Mouse (Mus musculus) CH12.LX (cell line): ENCODE data around the gene D11Wsu47e. TPM values are rescaled to one million over a fixed set of nuclear protein-coding genes. Genes with fewer than 3 reads are reported as not detected.

Experiments
- DNase-seq: peaks from one replicate; pipeline ENCODE4 v3.0.0-alpha.2; 2013; ENCODE audit errors: extremely low read depth
- H3K27ac ChIP-seq: 2 replicates; pipeline ENCODE4 v1.5.1; 2012; ENCODE audit warnings: low read depth, mild to moderate bottlenecking, control low read depth, moderate library complexity; ENCODE audit not compliant: insufficient read depth
- H3K27me3 ChIP-seq: replicated peaks from 2 replicates; pipeline ENCODE3; 2012; ENCODE audit warnings: inconsistent platforms
- H3K36me3 ChIP-seq, 2 experiments: replicated peaks in 1 of 2; 2 replicates each; pipeline versions ENCODE3 to v1.6.1; 2012; ENCODE audit warnings: inconsistent platforms in 1 of 2, low read length in 1 of 2, mild to moderate bottlenecking in 1 of 2, mixed read lengths in 1 of 2, moderate library complexity in 1 of 2; ENCODE audit not compliant: control insufficient read depth in 1 of 2, insufficient read depth in 1 of 2
- H3K4me1 ChIP-seq, 2 experiments: 2 replicates each; pipeline ENCODE4 v1.6.1; 2012; ENCODE audit warnings: inconsistent platforms in 1 of 2, moderate library complexity in 1 of 2; ENCODE audit not compliant: insufficient read depth in 2 of 2, control insufficient read depth in 1 of 2
- H3K4me2 ChIP-seq: 2 replicates; pipeline ENCODE4 v1.6.1; 2012; ENCODE audit warnings: low read depth, mild to moderate bottlenecking, control low read depth; ENCODE audit not compliant: poor library complexity, insufficient read depth, severe bottlenecking
- H3K4me3 ChIP-seq, 3 experiments: fragments of 150-350 bp in 1 of 3; sonication (generic) in 1 of 3; replicated peaks in 1 of 3; 2 replicates each; pipeline versions ENCODE3 to v1.5.1; 2011 to 2012; ENCODE audit warnings: low read depth in 2 of 3, low read length in 2 of 3, mild to moderate bottlenecking in 2 of 3, moderate library complexity in 2 of 3, control low read depth in 1 of 3, improper control_type of control experiment in 1 of 3, inconsistent platforms in 1 of 3, mixed read lengths in 1 of 3; ENCODE audit not compliant: poor library complexity in 1 of 3
- H3K79me2 ChIP-seq: replicated peaks from 2 replicates; pipeline ENCODE4 v1.6.1; 2012; ENCODE audit warnings: mild to moderate bottlenecking, moderate library complexity; ENCODE audit not compliant: control insufficient read depth, poor library complexity, insufficient read depth, severe bottlenecking; ENCODE audit errors: extremely low read depth
- H3K9ac ChIP-seq: 2 replicates; pipeline ENCODE4 v1.6.1; 2012; ENCODE audit warnings: low read depth, mild to moderate bottlenecking, control low read depth, moderate library complexity; ENCODE audit not compliant: insufficient read depth
- H3K9me3 ChIP-seq: replicated peaks from 2 replicates; pipeline ENCODE3; 2012; ENCODE audit warnings: low read length, inconsistent platforms, mixed read lengths
- CHD1 ChIP-seq: IDR thresholded peaks from 2 replicates; pipeline ENCODE4 v1.6.1; 2012; ENCODE audit warnings: low read depth, low read length, improper control_type of control experiment, inconsistent platforms
- CHD2 ChIP-seq: IDR thresholded peaks from 2 replicates; pipeline ENCODE4 v1.6.1; 2011; ENCODE audit warnings: low read length, improper control_type of control experiment
- CTCF ChIP-seq, 2 experiments: IDR thresholded peaks in 1 of 2; conservative IDR thresholded peaks in 1 of 2; 2 replicates each; pipeline ENCODE4 v1.5.1; 2011 to 2012; ENCODE audit warnings: low read depth in 2 of 2, low read length in 2 of 2, improper control_type of control experiment in 1 of 2, inconsistent platforms in 1 of 2, mild to moderate bottlenecking in 1 of 2, moderate library complexity in 1 of 2
- E2F4 ChIP-seq: IDR thresholded peaks from 2 replicates; pipeline ENCODE4 v1.6.1; 2011; ENCODE audit warnings: low read depth, low read length, improper control_type of control experiment; ENCODE audit not compliant: insufficient replicate concordance
- ELF1 ChIP-seq: IDR thresholded peaks from 2 replicates; pipeline ENCODE4 v1.6.1; 2014; ENCODE audit warnings: low read depth, mild to moderate bottlenecking, inconsistent platforms, low read length, improper control_type of control experiment
- IRF4 ChIP-seq: IDR thresholded peaks from 2 replicates; pipeline ENCODE4 v1.6.1; 2014; ENCODE audit warnings: low read depth, mild to moderate bottlenecking, inconsistent platforms, low read length, improper control_type of control experiment
- JUN ChIP-seq: IDR thresholded peaks from 2 replicates; pipeline ENCODE4 v1.6.1; 2011; ENCODE audit warnings: low read depth, mild to moderate bottlenecking, low read length, improper control_type of control experiment, moderate library complexity; ENCODE audit not compliant: insufficient read depth
- KAT2A ChIP-seq: IDR thresholded peaks from 2 replicates; pipeline ENCODE4 v1.6.1; 2012; ENCODE audit warnings: low read length, improper control_type of control experiment, inconsistent platforms; ENCODE audit not compliant: insufficient replicate concordance
- MAFK ChIP-seq: IDR thresholded peaks from 2 replicates; pipeline ENCODE4 v1.6.1; 2011; ENCODE audit warnings: low read length, improper control_type of control experiment; ENCODE audit not compliant: insufficient replicate concordance
- MAZ ChIP-seq: IDR thresholded peaks from 2 replicates; pipeline ENCODE4 v1.6.1; 2012; ENCODE audit warnings: low read depth, mild to moderate bottlenecking, inconsistent platforms, low read length, improper control_type of control experiment, moderate library complexity
- MXI1 ChIP-seq: IDR thresholded peaks from 2 replicates; pipeline ENCODE4 v1.6.1; 2011; ENCODE audit warnings: mild to moderate bottlenecking, low read depth, low read length, improper control_type of control experiment
- NELFE ChIP-seq: IDR thresholded peaks from 2 replicates; pipeline ENCODE4 v1.6.1; 2011; ENCODE audit warnings: low read depth, low read length, improper control_type of control experiment
- NRF1 ChIP-seq: IDR thresholded peaks from 2 replicates; pipeline ENCODE4 v1.6.1; 2014; ENCODE audit warnings: low read depth, mild to moderate bottlenecking, inconsistent platforms, low read length, improper control_type of control experiment, moderate library complexity
- PAX5 ChIP-seq: IDR thresholded peaks from 2 replicates; pipeline ENCODE4 v1.6.1; 2012; ENCODE audit warnings: low read length, inconsistent platforms, mixed read lengths
- POLR2A ChIP-seq: IDR thresholded peaks from 2 replicates; pipeline ENCODE4 v1.6.1; 2011; ENCODE audit warnings: low read depth, mild to moderate bottlenecking, improper control_type of control experiment, low read length
- POLR2AphosphoS2 ChIP-seq: IDR thresholded peaks from 2 replicates; pipeline ENCODE4 v1.6.1; 2011; ENCODE audit warnings: low read depth, low read length, improper control_type of control experiment
- RCOR1 ChIP-seq: conservative IDR thresholded peaks from 2 replicates; pipeline ENCODE4 v1.6.1; 2012; ENCODE audit warnings: low read depth, mild to moderate bottlenecking, inconsistent platforms, low read length, improper control_type of control experiment
- SMC3 ChIP-seq: IDR thresholded peaks from 2 replicates; pipeline ENCODE4 v1.6.1; 2011; ENCODE audit warnings: low read depth, low read length, improper control_type of control experiment
- TBP ChIP-seq: conservative IDR thresholded peaks from 2 replicates; pipeline ENCODE4 v1.6.1; 2011; ENCODE audit warnings: low read depth, low read length, improper control_type of control experiment
- TCF12 ChIP-seq: IDR thresholded peaks from 2 replicates; pipeline ENCODE4 v1.6.1; 2014; ENCODE audit warnings: low read depth, mild to moderate bottlenecking, inconsistent platforms, low read length, improper control_type of control experiment
- UBTF ChIP-seq: IDR thresholded peaks from 2 replicates; pipeline ENCODE4 v1.6.1; 2012; ENCODE audit warnings: low read depth, mild to moderate bottlenecking, inconsistent platforms, low read length, improper control_type of control experiment, moderate library complexity
- USF2 ChIP-seq: conservative IDR thresholded peaks from 2 replicates; pipeline ENCODE4 v1.6.1; 2011; ENCODE audit warnings: low read depth, low read length, improper control_type of control experiment
- ZKSCAN1 ChIP-seq: IDR thresholded peaks from 2 replicates; pipeline ENCODE4 v1.6.1; 2012; ENCODE audit warnings: low read depth, inconsistent platforms, low read length, improper control_type of control experiment, borderline replicate concordance
- ZNF384 ChIP-seq: IDR thresholded peaks from 2 replicates; pipeline ENCODE4 v1.6.1; 2012; ENCODE audit warnings: low read depth, low read length, improper control_type of control experiment, inconsistent platforms
- dilution Hi-C: fragments of 300-500 bp; cut with MboI; formaldehyde crosslinking; loops from 2 replicates; pipeline ENCODE4 v1.14.3; 2020; ENCODE audit warnings: low sequenced_read_pairs; ENCODE audit not compliant: extremely low pct_unique_long_range_greater_than_20kb, extremely low pct_ligation_motif_present
- in situ Hi-C: fragments of 300-500 bp; cut with MboI; formaldehyde crosslinking; loops from 3 replicates; pipeline ENCODE4 v1.14.3; 2019; ENCODE audit warnings: low sequenced_read_pairs, low pct_ligation_motif_present, low pct_unique_long_range_greater_than_20kb, mixed read lengths
- polyA plus RNA-seq: library from polyadenylated mRNA; unstranded; fragments of >175 nt; gene quantifications from 2 replicates; pipeline ENCODE4 v1.2.1, GENCODE M21; 2012; ENCODE audit warnings: low read depth; ENCODE audit not compliant: insufficient read length
- total RNA-seq, 2 experiments: library from RNA; depleted of rRNA; stranded (reverse); fragments of 300-350 nt in 1 of 2; fragments of >200 nt in 1 of 2; gene quantifications; 2 replicates each; pipeline ENCODE4 v1.2.3; 2012 to 2014

D11Wsu47e gene
- total and polyA plus RNA-seq, 3 experiments = 25.1 to 29.6 (median 26.2) TPM

DNA sequence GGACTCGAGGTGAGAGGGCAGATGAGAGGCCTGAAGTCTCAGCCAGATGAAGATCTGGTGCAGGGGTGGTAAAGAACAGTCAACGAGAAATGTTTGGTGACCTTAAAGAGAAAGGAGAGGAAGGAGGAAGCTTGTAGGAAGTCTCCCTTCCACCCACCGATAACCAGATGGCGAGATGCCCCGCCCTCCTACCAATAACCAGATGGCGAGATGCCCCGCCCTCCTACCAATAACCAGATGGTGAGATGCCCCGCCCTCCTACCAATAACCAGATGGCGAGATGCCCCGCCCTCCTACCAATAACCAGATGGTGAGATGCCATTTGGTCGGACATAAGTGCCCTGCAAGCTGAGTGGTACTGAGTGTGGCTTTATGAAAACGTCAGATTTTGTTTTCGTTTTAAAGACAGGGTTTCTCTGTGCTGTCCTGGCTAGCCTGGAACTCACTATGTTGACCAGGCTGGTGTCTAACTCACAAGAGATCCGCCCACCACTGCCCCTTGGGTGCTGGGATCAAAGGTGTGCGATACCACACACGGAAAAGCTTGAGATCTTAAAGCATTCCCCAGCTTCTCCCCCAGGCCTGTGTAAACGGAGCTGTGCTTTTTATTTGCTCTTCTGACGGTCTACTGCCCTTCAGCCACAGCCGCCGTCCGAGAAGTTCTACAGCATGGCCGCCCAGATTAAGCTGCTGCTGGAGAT, 32.9 kb upstream of the D11Wsu47e start:
- Histone ChIP-seq H3K4me3 (no peak overlapping the region), H3K9me3 (no peaks in the 10 kb centered on the region), H3K79me2 (no peaks in the 10 kb centered on the region), H3K4me2 (no peak overlapping the region), H3K9ac (no peak overlapping the region), H3K4me1 (peaks cover 9 to 28% of the 10 kb centered on the region in 2 experiments; a peak in 3 of 4 replicates), H3K27me3 (peaks cover 2% of the 10 kb centered on the region), H3K27ac (no peak overlapping the region), H3K36me3 (peaks cover 48 to 53% of the 10 kb centered on the region in 2 experiments)
- no peak for TF ChIP-seq NRF1
- TF ChIP-seq USF2 = no peak
- TF ChIP-seq TBP = no peak
- TF ChIP-seq KAT2A = no peak
- TF ChIP-seq POLR2A = no peak
- no peak for TF ChIP-seq CTCF (conservative IDR thresholded peaks at IDR 0.05 in 1 of 2, IDR thresholded peaks at IDR 0.05 in 1 of 2; ENCODE audit: low read depth in 2 of 2, low read length in 2 of 2)
- TF ChIP-seq NELFE = no peak
- no peak for TF ChIP-seq RCOR1
- TF ChIP-seq ZKSCAN1 = no peak
- TF ChIP-seq UBTF = no peak
- TF ChIP-seq CHD1 = no peak
- TF ChIP-seq MXI1 = no peak
- TF ChIP-seq IRF4 = no peak
- TF ChIP-seq JUN = no peak
- no peak for TF ChIP-seq PAX5
- no peak for TF ChIP-seq POLR2AphosphoS2
- TF ChIP-seq MAFK = no peak
- no peak for TF ChIP-seq CHD2
- TF ChIP-seq MAZ = no peak
- no peak for TF ChIP-seq TCF12
- DNase-seq = peak; percentile 33
- dilution Hi-C loops = no loop called here
- in situ Hi-C loops = no loop called here

DNA sequence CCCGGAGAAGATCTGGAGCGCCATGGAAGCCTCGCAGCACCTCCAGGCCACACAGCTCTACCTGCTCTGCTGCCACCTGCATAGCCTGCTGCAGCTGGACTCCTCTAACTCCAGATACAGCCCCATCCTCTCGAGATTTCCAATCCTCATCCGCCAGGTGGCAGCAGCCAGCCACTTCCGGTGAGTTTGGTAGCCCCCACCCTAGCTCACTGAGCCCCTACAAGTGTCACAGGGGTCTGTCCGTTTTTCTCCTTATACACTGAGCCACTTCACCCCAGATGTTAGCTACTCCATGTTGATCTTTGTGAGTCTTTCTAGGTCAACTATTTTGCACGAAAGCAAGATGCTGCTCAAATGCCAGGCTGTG, 32.3 kb upstream of the D11Wsu47e start:
- Histone ChIP-seq H3K27me3 (no peaks in the 10 kb centered on the region), H3K4me1 (peaks cover 9 to 28% of the 10 kb centered on the region in 2 experiments; a peak in 3 of 4 replicates), H3K4me3 (no peak overlapping the region), H3K9me3 (no peaks in the 10 kb centered on the region), H3K4me2 (no peak overlapping the region), H3K9ac (no peak overlapping the region), H3K79me2 (no peaks in the 10 kb centered on the region), H3K27ac (no peak overlapping the region), H3K36me3 (peaks cover 53 to 58% of the 10 kb centered on the region in 2 experiments)
- in situ Hi-C loops (no loop called here), dilution Hi-C loops (no loop called here)
- DNase-seq = peak; percentile 38
- TF ChIP-seq ELF1 = no peak
- peak; percentile 11; the same call in 1 of the 2 replicates for TF ChIP-seq SMC3
- peak; percentile 45; the same call in 1 of the 2 replicates for TF ChIP-seq MAZ
- no peak for TF ChIP-seq ZNF384
- TF ChIP-seq E2F4 = no peak
- peak; percentile 13 to 46; a peak in 2 of 4 replicates for TF ChIP-seq CTCF (conservative IDR thresholded peaks at IDR 0.05 in 1 of 2, IDR thresholded peaks at IDR 0.05 in 1 of 2; ENCODE audit: low read depth in 2 of 2, low read length in 2 of 2)
